Mouse (Mus musculus): Measurements from ENCODE around the gene Tbc1d8. TPM values are rescaled to one million over a fixed set of nuclear protein-coding genes. Genes with fewer than 3 reads are reported as not detected.

Gene Tbc1d8
- polyA plus RNA-seq (2015; fragmentation: Nextera tagmentation; extraction: Ambion mirVana): 11.7 and 12.5 TPM in 2 replicates

DNA sequence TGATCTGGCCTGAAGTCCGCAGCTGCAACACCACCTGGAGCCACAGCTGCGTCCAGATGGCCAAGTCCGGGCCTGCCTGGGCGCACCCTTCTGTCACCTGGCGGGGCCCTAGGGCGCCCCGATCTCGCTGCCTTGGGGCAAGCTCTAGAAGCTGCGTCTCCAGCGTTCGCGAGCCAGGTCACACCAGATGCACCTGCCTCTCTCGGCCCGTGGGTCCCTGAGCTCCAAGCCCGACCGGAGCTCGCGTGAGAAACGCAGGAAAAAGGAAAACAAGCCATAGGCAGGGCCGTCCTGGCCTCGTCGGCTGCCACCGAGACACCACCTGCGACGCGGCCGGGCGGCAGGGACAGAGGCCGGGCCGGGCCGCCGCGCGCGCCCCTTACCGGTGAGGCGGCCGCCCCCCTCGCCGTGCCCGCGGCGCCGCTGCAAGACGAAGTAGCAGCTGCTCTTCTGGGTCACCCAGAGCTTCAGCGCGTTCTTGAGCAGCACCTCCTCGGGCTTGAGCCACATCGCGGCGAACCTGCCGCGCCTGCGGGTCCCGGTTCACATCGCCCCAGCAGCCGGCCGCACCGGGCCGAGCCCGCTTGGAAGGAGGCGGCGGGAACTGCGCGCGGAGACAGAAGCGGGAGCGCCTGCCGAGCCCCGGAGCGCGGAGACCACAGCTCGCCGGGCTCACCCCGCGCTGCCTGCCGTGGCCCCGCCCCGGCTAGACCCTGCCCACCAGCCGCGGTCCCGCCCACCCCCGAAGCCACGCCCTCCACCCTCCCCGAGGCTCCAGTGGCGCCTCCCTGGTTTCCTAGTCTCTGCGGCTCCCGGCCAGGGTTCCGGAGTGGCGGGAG is at the start of gene Tbc1d8:
TSS of gene Tbc1d8 (minus strand) at position 699 of the 839 bp plus-strand sequence.
- Histone ChIP-seq H3K4me3 (replicated peaks) (peak within 1 kb of the TSS; percentile 80), H3K36me3 (no peaks in the 10 kb centered on the region), H3K27me3 (replicated peaks) (no peaks in the 10 kb centered on the region), H3K4me1 (peaks cover 10% of the 10 kb centered on the region; the same call in 1 of the 2 replicates), H3K9me3 (no peaks in the 10 kb centered on the region), H3K9ac (peak within 1 kb of the TSS; percentile 66), H3K4me2 (peak within 1 kb of the TSS; percentile 94), H3K27ac (peak within 1 kb of the TSS; percentile 93)
- WGBS: under 1% methylated on average over 89 of the region's 90 CpGs
- peak; percentile 96 for ATAC-seq (ENCODE audit: insufficient read depth, low FRiP score, low read depth)

DNA sequence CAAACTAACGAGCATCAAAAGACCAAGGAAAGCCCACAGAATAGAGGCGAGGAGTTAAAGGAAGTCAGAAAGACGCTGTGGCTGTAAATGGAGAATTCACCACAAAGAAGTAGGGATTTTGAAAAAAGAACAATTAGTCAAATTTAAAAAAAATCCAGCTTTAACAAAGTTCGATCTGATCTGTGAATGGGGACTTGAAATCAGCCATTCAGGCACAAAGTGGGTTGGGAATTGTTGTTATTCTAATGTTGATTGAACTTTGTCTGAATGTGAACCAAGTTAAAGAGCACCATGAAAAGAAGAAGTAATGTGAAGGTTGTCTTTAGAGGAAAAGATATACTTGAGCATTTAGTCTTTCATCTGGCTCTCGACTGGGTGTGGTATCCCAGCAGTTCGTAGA is 49.8 kb upstream of the Tbc1d8 start:
- Histone ChIP-seq H3K9ac (no peak overlapping the region), H3K27me3 (replicated peaks) (no peaks in the 10 kb centered on the region), H3K4me3 (replicated peaks) (no peak overlapping the region), H3K4me2 (no peak overlapping the region), H3K27ac (no peak overlapping the region), H3K36me3 (no peaks in the 10 kb centered on the region), H3K9me3 (no peaks in the 10 kb centered on the region), H3K4me1 (no peaks in the 10 kb centered on the region)
- no peak for ATAC-seq (ENCODE audit: insufficient read depth, low FRiP score, low read depth)
- 72% methylated on average over 6 of the region's 6 CpGs for WGBS

DNA sequence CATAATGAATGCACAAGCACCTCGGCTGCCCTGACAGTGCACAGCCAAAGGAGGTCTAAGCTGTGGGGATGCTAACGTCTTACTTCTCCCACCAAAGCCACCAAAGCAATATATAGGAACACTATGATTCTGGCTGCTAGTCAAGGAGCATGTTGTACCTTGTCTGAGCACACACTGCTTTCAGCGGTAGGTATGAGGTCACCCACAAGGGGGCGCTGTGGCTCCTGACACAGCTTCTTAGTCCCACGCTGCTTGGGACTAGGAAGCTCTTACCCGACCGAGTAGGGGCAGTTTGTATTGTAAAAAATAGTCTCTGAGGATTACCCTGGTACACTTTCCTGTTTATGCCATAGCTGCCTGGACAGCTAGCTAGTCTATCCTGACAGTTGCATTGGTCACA is 48.9 kb upstream of the Tbc1d8 start:
- WGBS: 9% methylated on average over 7 of the region's 7 CpGs
- Histone ChIP-seq H3K9me3 (no peaks in the 10 kb centered on the region), H3K9ac (no peak overlapping the region), H3K27me3 (replicated peaks) (no peaks in the 10 kb centered on the region), H3K27ac (no peak overlapping the region), H3K4me3 (replicated peaks) (no peak overlapping the region), H3K36me3 (no peaks in the 10 kb centered on the region), H3K4me2 (no peak overlapping the region), H3K4me1 (no peaks in the 10 kb centered on the region)
- ATAC-seq (ENCODE audit: insufficient read depth, low FRiP score, low read depth): no peak

DNA sequence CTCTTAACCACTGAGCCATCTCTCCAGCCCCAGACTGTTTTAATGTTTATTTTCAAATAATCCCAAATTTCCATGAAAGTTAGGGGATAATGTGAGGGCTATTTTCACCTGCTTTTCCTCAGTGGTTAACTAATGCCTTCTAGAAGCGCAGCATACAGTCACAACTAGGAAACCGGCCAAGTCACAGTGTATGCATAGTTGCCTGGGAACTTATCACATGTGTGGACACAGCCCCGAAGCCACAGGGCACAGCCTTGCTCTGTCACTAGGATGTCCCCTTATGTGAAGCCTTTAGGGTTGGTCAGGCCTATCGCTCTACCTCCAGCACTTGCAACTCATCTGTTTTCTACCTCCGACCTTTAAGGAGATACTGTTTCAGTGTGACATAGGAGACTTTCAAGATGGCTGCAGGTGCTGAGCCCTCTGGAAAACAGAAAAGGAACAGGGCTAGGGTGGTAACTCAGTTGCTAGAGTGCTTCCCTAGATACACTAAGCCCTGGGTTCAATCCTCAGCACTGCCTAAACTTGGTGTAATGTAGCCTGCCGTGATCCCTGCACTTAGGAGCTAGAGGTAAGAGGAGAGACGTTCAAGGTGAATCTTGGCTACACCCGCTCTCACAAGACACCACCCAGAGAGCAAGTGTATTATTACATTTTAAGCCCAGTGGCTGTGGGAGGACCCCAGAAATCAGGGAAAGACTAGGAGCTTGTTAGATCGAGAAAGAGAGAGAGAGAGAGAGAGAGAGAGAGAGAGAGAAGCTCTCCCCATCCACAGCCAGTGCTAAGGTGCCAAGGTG is 48.0 kb upstream of the Tbc1d8 start:
- H3K9me3 ChIP-seq: no peaks in the 10 kb centered on the region
- no peak overlapping the region for H3K27ac ChIP-seq
- no peak overlapping the region for H3K4me3 ChIP-seq (replicated peaks)
- H3K4me2 ChIP-seq: no peak overlapping the region
- ATAC-seq (ENCODE audit: insufficient read depth, low FRiP score, low read depth): no peak
- H3K4me1 ChIP-seq: no peaks in the 10 kb centered on the region
- H3K9ac ChIP-seq: no peak overlapping the region
- WGBS: 75% methylated on average over 9 of the region's 9 CpGs
- no peaks in the 10 kb centered on the region for H3K27me3 ChIP-seq (replicated peaks)
- no peaks in the 10 kb centered on the region for H3K36me3 ChIP-seq

DNA sequence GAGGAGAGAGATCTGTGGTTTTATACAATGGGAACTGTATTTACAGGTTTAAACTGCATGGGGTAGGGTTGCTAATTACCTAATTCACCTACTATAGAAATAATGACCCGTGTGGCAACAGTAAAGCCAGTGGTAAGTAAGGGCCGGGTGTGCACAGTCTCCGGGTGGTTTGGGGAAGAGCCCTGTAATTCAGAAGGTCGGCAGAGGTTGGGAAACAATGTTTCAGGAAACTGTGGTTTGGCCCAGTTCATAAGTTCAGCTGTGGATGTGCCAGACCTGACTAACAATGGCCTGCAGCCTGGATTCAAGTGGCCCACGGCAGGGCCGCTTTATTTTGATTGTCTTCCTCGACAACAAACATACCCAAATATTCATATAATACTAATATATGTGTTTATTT is 47.2 kb upstream of the Tbc1d8 start:
- H3K36me3 ChIP-seq: no peaks in the 10 kb centered on the region
- H3K9ac ChIP-seq: no peak overlapping the region
- no peaks in the 10 kb centered on the region for H3K27me3 ChIP-seq (replicated peaks)
- no peaks in the 10 kb centered on the region for H3K4me1 ChIP-seq
- H3K27ac ChIP-seq: no peak overlapping the region
- no peak for ATAC-seq (ENCODE audit: insufficient read depth, low FRiP score, low read depth)
- H3K4me3 ChIP-seq (replicated peaks): no peak overlapping the region
- 76% methylated on average over 7 of the region's 7 CpGs for WGBS
- H3K9me3 ChIP-seq: no peaks in the 10 kb centered on the region
- no peak overlapping the region for H3K4me2 ChIP-seq

DNA sequence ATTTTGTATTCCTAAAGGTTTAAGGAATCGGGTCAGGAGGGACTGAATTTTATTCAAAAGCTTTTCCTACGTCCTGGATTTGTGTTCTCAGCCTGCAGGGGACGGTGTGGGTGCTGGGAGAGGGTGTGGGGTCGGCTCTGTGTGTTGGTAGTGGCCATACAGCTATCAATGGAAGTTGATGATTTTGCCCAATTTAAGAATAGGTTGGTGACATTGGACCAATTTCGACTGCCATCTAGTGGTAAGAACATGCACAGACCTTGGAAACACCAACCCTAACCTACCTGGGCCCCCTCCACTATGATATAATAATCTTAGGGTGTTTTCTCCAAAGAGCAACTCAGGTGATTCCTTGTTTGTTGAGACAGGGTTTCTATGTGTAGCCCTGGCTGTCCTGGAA is 44.0 kb upstream of the Tbc1d8 start:
- WGBS: 29% methylated on average over 5 of the region's 5 CpGs
- no peaks in the 10 kb centered on the region for H3K27me3 ChIP-seq (replicated peaks)
- H3K36me3 ChIP-seq: no peaks in the 10 kb centered on the region
- no peaks in the 10 kb centered on the region for H3K9me3 ChIP-seq
- H3K9ac ChIP-seq: no peak overlapping the region
- no peak overlapping the region for H3K27ac ChIP-seq
- H3K4me1 ChIP-seq: no peaks in the 10 kb centered on the region
- H3K4me2 ChIP-seq: no peak overlapping the region
- ATAC-seq (ENCODE audit: insufficient read depth, low FRiP score, low read depth): no peak
- no peak overlapping the region for H3K4me3 ChIP-seq (replicated peaks)

DNA sequence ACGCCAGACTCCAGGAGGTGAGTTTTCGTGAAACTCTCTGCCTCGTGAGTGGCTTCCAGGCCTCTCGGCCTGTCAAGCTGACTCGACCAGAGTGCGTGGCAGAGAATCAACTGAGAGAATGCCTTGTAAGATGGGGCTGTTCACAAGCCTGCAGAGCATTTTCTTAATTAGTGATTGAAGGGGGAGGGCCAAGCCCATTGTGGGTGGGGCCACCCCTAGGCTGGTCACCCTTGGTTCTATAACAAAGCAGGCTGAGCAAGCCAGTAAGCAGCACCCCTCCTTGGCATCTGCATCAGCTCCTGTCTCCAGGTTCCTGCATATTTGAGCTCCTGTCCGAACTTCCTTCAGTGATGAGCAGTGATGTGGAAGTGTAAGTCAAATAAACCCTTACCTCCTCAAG is 42.8 kb upstream of the Tbc1d8 start:
- no peaks in the 10 kb centered on the region for H3K27me3 ChIP-seq (replicated peaks)
- no peak overlapping the region for H3K9ac ChIP-seq
- H3K4me1 ChIP-seq: no peaks in the 10 kb centered on the region
- ATAC-seq (ENCODE audit: insufficient read depth, low FRiP score, low read depth): no peak
- no peak overlapping the region for H3K4me2 ChIP-seq
- no peaks in the 10 kb centered on the region for H3K9me3 ChIP-seq
- H3K27ac ChIP-seq: no peak overlapping the region
- whole genome bisulfite sequencing: 88% methylated on average over 7 of the region's 7 CpGs
- H3K4me3 ChIP-seq (replicated peaks): no peak overlapping the region
- no peaks in the 10 kb centered on the region for H3K36me3 ChIP-seq

DNA sequence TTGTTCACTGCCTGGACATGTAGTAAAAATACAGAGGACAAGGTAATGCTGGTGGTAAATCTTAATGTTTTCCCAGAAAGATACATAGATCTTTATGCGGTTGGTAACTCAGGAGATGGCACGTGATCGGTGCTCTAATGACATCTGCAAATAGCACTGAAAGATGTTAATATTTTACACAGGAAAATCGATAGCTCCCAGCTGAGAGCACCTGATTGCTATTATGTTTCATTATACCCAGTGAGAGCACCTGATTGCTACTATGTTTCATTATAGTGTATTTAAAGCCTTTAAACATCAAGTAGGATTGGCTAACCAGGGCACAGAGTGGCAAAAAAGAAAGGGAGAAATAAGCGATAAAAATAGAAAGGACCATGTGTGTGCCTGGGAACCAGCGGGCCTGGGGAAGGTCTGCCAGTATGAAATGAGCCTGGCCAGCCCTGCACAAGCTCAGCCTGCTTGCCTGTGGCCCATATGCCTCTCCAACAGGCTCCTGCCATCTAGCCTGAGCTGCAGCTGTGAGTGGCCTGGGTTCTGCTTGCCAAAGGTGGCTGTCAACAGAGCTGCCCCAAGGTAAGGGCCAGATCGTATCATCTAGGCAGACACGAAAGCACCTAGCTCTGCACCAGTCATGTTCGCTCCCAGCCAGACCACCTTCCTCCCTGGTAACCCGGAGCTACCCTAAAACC is 36.9 kb upstream of the Tbc1d8 start:
- H3K4me3 ChIP-seq (replicated peaks): no peak overlapping the region
- H3K4me1 ChIP-seq: no peaks in the 10 kb centered on the region
- H3K27ac ChIP-seq: 0 out of 2 replicates have a peak overlapping the region, but pooled peaks have one; percentile 26
- no peaks in the 10 kb centered on the region for H3K27me3 ChIP-seq (replicated peaks)
- H3K9ac ChIP-seq: no peak overlapping the region
- ATAC-seq (ENCODE audit: insufficient read depth, low FRiP score, low read depth): no peak
- H3K4me2 ChIP-seq: no peak overlapping the region
- H3K36me3 ChIP-seq: no peaks in the 10 kb centered on the region
- no peaks in the 10 kb centered on the region for H3K9me3 ChIP-seq
- 76% methylated on average over 10 of the region's 10 CpGs for WGBS

DNA sequence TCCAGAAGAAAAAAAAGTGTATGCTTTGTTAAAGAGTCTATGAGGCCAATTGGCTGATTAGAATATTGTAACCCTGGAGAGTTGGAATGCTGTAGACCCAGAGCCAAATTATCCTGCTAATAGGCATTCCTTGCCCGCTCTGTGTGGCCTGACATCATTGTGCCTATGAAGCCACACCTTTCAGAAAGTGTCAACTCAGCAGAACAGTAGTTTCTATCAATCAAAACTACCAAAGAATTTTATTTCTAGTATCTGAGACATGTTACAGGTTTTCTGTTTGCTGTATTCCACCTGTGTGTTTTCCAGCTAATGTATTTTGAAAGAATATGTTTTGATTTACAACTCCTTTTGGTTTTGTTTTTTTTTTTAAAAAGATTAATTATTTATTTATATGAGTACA is 33.6 kb upstream of the Tbc1d8 start:
- H3K9ac ChIP-seq: no peak overlapping the region
- 70% methylated on average over 1 of the region's 1 CpGs for WGBS
- no peak overlapping the region for H3K27ac ChIP-seq
- no peaks in the 10 kb centered on the region for H3K4me1 ChIP-seq
- H3K36me3 ChIP-seq: no peaks in the 10 kb centered on the region
- H3K27me3 ChIP-seq (replicated peaks): no peaks in the 10 kb centered on the region
- no peaks in the 10 kb centered on the region for H3K9me3 ChIP-seq
- no peak overlapping the region for H3K4me3 ChIP-seq (replicated peaks)
- ATAC-seq (ENCODE audit: insufficient read depth, low FRiP score, low read depth): no peak
- H3K4me2 ChIP-seq: no peak overlapping the region

DNA sequence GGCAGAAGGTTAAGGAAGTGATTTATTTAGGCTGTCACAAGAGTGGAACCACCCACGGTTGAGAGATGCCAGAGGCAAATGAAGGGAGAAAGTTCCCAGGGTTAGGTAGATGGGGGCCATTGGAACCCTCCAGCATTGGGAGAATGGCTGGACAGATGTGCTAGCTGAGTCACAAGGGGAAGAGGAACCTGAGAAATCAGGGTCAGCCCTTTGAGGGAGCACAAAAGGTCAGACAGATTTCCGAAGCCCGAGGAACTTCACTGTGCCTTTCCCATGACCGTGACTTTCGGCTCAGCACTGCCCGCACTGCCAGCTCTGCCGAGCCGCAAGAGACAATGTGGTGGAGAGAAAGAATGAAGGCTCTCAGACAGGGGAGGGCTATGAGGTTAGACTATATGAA is 33.2 kb upstream of the Tbc1d8 start:
- H3K36me3 ChIP-seq: no peaks in the 10 kb centered on the region
- H3K27ac ChIP-seq: no peak overlapping the region
- no peaks in the 10 kb centered on the region for H3K9me3 ChIP-seq
- no peak overlapping the region for H3K4me2 ChIP-seq
- no peaks in the 10 kb centered on the region for H3K4me1 ChIP-seq
- H3K4me3 ChIP-seq (replicated peaks): no peak overlapping the region
- 68% methylated on average over 8 of the region's 8 CpGs for WGBS
- H3K27me3 ChIP-seq (replicated peaks): no peaks in the 10 kb centered on the region
- no peak overlapping the region for H3K9ac ChIP-seq
- ATAC-seq (ENCODE audit: insufficient read depth, low FRiP score, low read depth): no peak

DNA sequence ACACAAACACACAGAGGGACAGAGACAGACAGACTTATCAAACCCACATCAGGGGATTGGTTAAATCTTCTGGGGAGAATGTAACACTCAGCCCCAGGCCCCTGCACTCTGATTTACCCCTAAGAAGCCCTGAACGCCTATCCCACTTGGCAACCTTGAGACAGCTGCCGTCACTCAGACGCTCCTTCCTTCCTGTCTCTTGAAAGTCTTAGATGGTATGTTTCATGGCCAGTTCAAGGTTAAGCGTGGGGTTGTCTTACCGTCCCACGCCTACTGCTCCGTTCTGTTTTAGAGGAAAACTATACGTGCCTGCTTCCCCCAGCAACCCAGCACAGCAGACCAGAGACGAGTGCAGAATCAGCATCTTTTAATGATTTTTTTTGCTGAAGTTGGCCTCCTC is 27.0 kb upstream of the Tbc1d8 start:
- no peak for ATAC-seq (ENCODE audit: insufficient read depth, low FRiP score, low read depth)
- H3K4me2 ChIP-seq: no peak overlapping the region
- H3K4me1 ChIP-seq: no peaks in the 10 kb centered on the region
- no peaks in the 10 kb centered on the region for H3K9me3 ChIP-seq
- no peaks in the 10 kb centered on the region for H3K36me3 ChIP-seq
- H3K4me3 ChIP-seq (replicated peaks): no peak overlapping the region
- H3K27me3 ChIP-seq (replicated peaks): no peaks in the 10 kb centered on the region
- H3K9ac ChIP-seq: no peak overlapping the region
- WGBS: 56% methylated on average over 9 of the region's 9 CpGs
- no peak overlapping the region for H3K27ac ChIP-seq

DNA sequence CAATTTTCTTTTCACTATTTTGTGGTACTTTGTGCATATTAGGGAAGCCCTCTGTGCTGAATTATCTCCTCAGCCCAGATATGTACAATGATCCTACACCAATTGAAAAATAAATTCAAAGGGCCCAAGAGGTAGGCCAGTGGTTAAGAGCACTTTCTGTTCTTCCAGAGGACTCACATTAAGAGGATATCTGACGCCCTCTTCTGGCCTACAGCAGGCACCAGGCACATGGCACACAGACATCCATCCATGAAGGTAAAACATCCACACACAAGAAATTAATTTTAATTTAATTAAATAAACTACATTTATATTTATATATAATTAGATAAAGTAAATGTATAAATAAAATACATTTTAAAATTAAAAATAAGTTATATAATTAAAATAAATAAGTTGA is 25.7 kb upstream of the Tbc1d8 start:
- H3K4me1 ChIP-seq: no peaks in the 10 kb centered on the region
- no peak overlapping the region for H3K9ac ChIP-seq
- no peak overlapping the region for H3K27ac ChIP-seq
- ATAC-seq (ENCODE audit: insufficient read depth, low FRiP score, low read depth): no peak
- H3K36me3 ChIP-seq: no peaks in the 10 kb centered on the region
- 3% methylated on average over 1 of the region's 1 CpGs for WGBS
- H3K4me3 ChIP-seq (replicated peaks): no peak overlapping the region
- no peaks in the 10 kb centered on the region for H3K9me3 ChIP-seq
- H3K27me3 ChIP-seq (replicated peaks): no peaks in the 10 kb centered on the region
- no peak overlapping the region for H3K4me2 ChIP-seq

Data from stomach, embryonic 15.5 days (tissue).